Mouse (Mus musculus): Measurements from ENCODE around the gene Kcnj9.

Kcnj9 gene

DNA sequence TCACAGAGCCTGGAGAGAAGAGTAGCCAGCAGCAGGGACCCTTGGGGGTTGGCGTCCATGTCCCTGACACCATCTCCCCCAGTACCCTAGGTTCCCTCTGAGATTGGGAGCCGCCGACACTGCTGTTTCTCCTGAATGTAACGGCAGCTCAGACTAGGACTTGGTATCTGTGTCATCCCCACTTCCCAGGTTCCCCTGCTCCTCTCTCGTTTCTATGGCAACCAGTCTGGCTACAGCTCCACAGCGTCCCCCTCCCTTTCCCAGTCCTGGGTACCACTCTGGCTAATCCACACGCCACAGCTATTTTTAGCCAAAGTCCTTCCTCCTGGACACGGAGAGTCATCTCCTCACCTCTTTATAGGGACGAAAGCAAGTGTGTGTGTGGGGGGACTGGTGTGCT lies at the start of gene Kcnj9:
Gene Kcnj9, minus strand, starts transcription at position 188 of the 400 bp plus-strand sequence.
- in situ Hi-C loops (cut with MboI; ENCODE audit: low pct_unique_long_range_greater_than_20kb in 1 of 2, low sequenced_read_pairs in 2 of 2, unreplicated experiment in 1 of 2): no loop called here

DNA sequence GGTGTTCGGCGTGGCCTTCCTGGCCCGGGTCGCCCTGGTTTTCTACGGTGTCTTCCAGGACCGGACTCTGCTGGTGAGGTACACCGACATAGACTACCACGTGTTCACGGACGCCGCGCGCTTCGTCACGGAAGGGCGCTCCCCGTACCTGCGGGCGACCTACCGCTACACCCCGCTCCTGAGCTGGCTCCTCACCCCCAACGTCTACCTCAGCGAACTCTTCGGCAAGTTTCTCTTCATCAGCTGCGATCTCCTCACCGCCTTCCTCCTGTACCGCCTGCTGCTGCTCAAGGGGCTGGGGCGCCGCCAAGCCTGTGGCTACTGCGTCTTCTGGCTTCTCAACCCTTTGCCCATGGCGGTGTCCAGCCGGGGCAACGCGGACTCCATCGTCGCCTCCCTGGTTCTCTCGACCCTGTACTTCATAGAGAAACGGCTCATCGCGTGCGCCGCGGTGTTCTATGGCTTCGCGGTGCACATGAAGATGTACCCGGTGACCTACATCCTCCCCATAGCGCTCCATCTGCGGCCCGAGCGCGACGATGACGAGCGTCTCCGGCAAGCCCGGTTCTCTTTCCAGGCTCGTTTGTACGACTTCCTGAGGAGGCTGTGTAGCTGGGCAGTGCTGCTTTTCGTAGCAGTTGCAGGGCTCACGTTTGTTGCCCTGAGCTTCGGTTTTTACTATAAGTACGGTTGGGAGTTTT lies 47.8 kb upstream of the Kcnj9 start:
- in situ Hi-C loops (cut with MboI; ENCODE audit: low pct_unique_long_range_greater_than_20kb in 1 of 2, low sequenced_read_pairs in 2 of 2, unreplicated experiment in 1 of 2): no loop called here

DNA sequence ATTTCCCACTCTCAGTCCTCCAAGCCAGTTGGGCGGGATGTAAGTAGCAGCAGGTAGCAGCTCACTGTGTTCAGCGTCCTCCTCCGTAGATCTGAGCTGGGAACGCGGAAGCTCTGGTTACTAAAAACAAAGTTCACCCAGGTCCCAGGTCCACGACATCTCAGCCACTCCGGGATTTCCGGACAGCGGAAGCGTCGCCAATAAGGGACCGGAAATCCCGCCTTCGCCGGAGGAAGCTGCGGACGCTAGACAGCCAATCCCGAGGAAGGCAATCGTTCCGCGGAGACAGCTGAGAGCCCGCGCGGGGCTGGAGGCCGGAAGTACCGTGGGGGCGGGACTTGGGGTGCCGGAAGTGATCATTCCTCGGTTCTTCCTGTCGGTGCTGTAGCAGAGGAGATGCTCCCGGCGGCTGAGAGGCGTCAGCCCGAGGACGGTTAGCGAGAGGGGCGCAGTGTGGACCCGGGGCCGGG lies 47.1 kb upstream of the Kcnj9 start, which contains the start of gene Pigm:
Gene Pigm, plus strand, starts transcription at position 349 of the 470 bp plus-strand sequence.
- in situ Hi-C loops (cut with MboI; ENCODE audit: low pct_unique_long_range_greater_than_20kb in 1 of 2, low sequenced_read_pairs in 2 of 2, unreplicated experiment in 1 of 2): no loop called here

DNA sequence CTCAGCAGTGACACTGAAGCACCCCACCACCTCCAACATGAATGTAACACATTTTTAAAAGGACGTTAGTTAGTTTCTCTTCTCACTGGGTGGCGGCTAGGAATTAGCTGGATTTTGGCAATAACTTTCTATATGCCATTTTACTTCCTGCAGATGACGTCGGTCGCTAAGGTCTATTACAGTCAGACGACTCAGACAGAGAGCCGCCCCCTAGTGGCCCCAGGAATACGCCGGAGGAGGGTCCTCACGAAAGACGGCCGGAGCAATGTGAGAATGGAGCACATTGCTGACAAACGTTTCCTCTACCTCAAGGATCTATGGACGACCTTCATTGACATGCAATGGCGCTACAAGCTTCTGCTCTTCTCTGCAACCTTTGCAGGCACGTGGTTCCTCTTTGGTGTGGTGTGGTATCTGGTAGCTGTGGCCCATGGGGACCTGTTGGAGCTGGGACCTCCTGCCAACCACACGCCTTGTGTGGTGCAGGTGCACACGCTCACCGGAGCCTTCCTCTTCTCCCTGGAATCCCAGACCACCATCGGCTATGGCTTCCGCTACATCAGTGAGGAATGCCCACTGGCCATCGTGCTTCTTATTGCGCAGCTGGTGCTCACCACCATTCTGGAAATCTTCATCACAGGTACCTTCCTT lies 39.8 kb upstream of the Kcnj9 start:
- in situ Hi-C loops (cut with MboI; ENCODE audit: low pct_unique_long_range_greater_than_20kb in 1 of 2, low sequenced_read_pairs in 2 of 2, unreplicated experiment in 1 of 2): no loop called here

DNA sequence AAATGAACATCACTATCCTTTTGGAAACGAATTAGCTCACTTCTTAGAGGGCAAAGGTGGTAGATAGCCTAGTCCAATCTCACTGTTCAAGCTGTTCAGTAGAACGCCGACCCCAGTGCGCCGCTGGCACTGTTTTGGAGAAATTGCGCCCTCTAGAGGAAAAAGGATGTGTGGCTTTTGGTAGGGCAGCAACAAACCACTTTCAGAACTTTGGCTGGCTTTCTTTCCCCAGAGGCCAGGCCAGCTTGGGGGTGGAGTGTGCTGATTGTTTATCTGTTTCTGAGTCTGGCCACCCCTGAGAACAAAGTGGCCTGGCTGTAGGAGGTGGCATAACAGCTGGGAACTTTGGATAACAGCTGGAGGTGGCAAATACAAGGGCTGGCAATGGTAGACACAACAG lies 35.6 kb upstream of the Kcnj9 start:
- in situ Hi-C loops (cut with MboI; ENCODE audit: low pct_unique_long_range_greater_than_20kb in 1 of 2, low sequenced_read_pairs in 2 of 2, unreplicated experiment in 1 of 2): no loop called here

DNA sequence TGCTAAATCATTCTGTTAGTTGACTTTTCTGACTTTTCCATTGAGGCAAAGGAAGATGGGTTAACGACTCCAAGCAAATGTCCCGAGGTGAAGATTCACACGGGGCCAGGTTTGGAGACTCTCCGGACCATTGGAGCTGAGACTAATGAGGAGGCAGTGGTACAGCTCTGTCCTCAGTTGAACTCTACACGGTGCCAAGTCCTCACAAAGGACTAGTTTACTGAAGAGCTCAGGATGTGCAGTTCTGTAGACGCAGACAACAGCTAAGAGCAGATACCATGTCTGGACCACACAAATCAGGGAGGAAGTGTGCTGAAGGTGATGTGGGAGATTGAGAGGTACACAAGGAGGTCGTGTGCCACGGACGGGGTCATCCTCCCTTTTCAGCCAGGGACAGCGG lies 29.2 kb upstream of the Kcnj9 start:
- in situ Hi-C loops (cut with MboI; ENCODE audit: low pct_unique_long_range_greater_than_20kb in 1 of 2, low sequenced_read_pairs in 2 of 2, unreplicated experiment in 1 of 2): no loop called here

DNA sequence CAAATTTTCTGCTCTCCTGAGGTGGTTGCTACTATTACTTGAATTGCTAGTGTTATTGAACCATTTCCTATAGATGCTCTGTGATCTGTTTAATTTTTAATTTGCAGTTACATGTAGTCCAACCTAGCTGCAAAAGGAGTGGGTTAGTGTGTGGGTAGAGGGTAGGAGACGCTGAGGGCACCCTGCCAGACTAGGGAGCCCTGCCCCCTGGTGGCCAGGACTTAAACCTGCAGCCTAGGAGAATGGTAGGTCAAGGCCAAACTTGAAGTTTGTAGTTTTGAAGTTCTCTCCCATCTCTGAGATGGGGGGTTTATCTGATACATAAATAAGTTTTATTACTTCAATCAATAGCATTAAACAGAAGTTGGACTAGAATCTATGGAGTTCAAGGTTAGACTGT lies 28.4 kb upstream of the Kcnj9 start:
- in situ Hi-C loops (cut with MboI; ENCODE audit: low pct_unique_long_range_greater_than_20kb in 1 of 2, low sequenced_read_pairs in 2 of 2, unreplicated experiment in 1 of 2): no loop called here

DNA sequence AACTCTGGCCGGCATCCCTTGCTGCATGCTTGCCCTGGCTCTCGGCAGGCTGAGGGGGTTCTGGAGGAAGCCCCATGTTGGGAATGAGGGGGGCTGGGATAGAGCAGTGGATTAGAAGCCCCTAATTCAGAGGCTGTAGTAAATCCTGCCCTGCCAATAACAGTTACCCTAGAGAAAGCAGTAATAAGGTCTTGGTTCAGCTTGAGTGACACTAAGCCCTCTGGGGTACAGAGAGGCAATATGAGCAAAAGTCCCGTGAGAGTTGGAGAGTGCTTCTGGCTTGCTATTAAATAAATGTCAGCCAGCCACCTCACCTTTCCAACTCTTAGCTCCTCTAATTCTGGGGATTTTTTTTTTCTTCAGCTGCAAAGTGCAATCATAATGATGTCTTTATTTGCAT lies 26.2 kb upstream of the Kcnj9 start:
- in situ Hi-C loops (cut with MboI; ENCODE audit: low pct_unique_long_range_greater_than_20kb in 1 of 2, low sequenced_read_pairs in 2 of 2, unreplicated experiment in 1 of 2): no loop called here

DNA sequence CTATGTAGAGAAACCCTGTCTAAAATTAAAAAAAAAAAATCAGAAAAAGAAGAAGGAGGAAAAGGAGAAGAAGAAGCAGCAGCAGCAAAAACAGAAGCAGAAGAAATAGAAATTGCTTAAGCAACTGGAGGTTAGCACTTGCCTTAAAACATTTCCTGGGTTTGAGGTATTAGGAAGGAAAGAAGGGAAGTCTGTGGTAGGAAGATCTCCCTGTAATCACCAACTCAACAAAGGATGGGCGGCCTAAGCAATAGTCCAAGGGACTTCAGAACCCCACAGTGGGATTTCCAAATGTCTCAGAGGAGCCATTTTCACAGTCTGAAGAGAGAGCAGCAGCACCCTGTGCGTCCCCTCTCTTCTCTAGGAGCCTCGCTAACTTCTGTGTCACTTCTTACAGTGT lies 23.3 kb upstream of the Kcnj9 start:
- in situ Hi-C loops (cut with MboI; ENCODE audit: low pct_unique_long_range_greater_than_20kb in 1 of 2, low sequenced_read_pairs in 2 of 2, unreplicated experiment in 1 of 2): no loop called here

DNA sequence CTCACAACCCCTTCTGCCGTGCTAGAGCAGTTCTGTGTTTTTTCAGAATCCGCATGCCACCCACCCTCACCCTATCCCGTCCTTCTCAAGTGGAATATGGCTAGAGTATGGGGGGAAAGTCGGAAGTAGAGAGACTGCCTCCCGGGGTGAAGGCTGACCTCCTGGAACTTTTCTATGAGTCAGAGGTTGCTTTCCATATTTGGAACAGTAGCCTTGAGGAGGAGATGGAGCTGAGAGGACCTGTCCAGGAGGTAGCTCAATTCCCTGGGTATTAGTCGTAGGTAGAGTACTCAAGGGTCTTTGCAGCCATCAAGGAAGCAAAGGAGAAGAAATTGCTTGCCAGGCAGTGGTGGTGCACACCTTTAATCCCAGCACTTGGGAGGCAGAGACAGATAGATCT lies 22.9 kb upstream of the Kcnj9 start:
- in situ Hi-C loops (cut with MboI; ENCODE audit: low pct_unique_long_range_greater_than_20kb in 1 of 2, low sequenced_read_pairs in 2 of 2, unreplicated experiment in 1 of 2): no loop called here

DNA sequence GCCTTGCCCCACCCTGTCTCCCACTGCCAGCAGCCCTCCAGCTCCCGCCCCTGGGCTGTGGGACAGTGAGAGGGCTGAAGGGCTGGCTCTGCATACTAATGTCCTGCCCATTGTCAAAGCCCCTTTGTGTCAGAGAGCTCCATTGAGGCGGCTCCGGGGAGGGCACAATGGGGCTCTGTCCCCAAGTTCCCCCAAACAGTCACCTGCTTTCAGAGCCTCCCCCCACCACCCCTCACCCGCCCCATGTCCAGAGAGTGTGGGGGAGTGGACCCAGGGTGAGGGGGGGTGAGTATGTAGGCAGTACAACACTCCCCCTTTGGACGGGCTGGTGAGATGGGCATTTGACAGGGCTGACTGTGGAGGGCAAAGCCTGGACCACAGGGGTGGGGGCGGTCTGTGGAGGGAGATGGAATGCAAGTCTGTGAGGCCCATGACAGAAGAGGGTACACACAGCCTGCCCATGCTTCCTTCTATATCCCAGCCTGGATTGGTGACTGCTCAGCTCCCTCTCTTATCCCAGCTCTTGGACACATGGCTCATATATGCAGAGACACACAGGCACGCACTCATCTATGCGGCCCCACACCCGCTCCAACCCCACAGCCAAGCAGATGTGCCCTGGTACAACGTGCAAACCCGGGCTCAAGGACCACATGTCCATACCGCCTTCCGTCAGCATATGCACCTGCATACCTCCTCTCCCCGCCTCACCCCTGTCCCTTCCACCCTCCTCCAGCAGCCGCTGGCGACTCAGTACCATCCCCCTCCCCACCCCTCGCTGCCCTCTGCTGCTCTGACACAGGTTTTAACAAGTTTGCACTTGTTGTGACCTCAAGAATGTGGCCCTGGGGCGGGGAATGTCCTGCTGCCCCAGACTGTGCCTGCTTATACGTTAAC lies 21.0 kb upstream of the Kcnj9 start:
- in situ Hi-C loops (cut with MboI; ENCODE audit: low pct_unique_long_range_greater_than_20kb in 1 of 2, low sequenced_read_pairs in 2 of 2, unreplicated experiment in 1 of 2): no loop called here

DNA sequence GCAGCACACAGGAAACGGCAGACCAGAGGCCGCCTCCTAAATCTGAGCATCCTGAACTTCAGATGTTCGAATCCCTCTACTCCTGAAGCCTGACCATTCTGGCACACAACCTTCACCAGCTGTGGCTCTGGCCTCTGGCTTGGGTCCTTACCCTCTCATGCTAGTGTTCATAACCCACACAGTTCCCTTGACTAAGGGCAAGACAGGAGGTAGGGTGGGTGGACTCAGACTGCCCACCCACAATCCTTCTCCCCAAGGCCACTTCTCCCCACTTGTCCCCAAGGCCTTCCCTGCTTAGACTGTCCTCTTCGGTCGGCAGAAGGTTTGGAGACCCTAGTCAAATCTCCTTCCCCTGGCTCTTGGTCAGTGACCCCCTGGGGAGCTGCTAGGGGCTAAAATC lies 20.4 kb upstream of the Kcnj9 start:
- in situ Hi-C loops (cut with MboI; ENCODE audit: low pct_unique_long_range_greater_than_20kb in 1 of 2, low sequenced_read_pairs in 2 of 2, unreplicated experiment in 1 of 2): no loop called here

DNA sequence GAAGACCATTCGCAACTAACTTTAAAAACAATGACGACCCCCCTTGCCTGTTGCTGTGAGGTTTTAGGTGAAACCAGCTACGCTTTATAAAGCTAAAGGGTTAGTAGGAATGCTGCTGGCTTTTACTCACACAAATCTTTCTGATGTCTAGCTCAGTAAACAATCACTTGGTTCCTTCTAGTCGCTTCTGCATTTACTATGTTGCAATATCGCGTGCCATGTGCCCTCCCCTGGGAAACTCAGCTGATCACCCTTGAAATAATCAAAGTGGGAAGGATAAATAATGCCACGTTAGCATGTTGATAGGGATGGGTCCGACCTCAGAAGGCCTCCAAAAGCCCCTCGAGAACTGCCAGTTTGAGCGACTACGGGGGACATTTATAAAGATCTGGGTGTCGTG lies 18.3 kb upstream of the Kcnj9 start:
- in situ Hi-C loops (cut with MboI; ENCODE audit: low pct_unique_long_range_greater_than_20kb in 1 of 2, low sequenced_read_pairs in 2 of 2, unreplicated experiment in 1 of 2): no loop called here

DNA sequence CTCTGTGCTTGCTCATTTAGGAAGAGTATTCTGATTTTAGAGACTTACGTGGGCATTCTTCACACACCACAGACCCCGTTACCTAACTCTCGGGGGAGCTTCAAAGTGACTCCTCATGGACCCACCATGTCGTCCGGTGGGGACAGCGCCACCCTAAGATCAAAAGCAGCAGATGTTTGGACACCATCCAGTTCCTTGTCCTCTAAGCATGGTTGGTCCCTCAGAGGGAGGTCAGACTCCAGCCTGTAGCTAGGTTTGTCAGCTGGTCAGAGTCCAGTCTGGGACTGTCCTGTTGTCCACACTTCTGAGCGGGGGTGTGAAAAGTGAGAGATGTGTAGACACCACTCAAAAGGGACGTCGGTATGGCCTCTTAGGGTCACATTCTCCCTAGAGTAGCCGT lies 17.6 kb upstream of the Kcnj9 start:
- in situ Hi-C loops (cut with MboI; ENCODE audit: low pct_unique_long_range_greater_than_20kb in 1 of 2, low sequenced_read_pairs in 2 of 2, unreplicated experiment in 1 of 2): no loop called here

DNA sequence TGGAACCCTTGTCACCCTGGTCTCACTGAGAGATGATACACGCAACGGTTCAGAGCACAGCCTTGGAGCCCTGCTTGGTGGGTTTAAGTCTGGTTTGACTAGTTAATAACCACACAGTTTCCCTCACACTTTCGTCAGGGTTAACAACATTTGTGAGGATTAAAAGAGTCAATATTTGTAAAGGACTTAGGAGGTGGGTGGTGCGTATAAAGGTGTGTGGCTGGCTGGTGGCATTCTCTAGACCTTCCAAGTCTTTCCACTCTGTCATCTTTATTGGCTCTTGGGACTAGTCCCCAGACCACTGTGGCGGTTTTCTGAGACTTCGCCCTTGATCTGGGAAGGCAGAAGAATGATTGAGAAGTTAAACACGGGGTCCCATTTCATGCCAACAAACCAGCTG lies 15.7 kb upstream of the Kcnj9 start:
- in situ Hi-C loops (cut with MboI; ENCODE audit: low pct_unique_long_range_greater_than_20kb in 1 of 2, low sequenced_read_pairs in 2 of 2, unreplicated experiment in 1 of 2): no loop called here

DNA sequence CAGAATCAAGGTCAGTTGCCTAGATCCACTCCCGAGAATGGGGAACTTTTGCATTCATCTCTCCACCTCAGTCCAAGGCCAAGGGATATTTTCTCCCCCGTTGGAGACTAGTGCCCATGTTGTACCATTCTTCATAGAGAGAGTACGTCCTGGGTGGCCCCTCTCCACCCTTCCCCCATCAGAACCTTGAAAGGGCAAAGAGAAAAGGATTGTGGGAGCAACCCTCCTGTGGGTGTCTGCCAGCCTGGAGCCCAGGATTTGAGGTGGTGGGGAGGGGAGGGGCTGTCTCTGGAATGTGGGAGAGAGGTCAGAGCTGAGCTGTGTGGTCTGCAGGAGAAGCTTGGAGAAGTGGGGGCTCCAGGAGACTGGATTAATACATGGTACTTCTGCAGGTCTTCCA lies 14.8 kb upstream of the Kcnj9 start:
- in situ Hi-C loops (cut with MboI; ENCODE audit: low pct_unique_long_range_greater_than_20kb in 1 of 2, low sequenced_read_pairs in 2 of 2, unreplicated experiment in 1 of 2): no loop called here

DNA sequence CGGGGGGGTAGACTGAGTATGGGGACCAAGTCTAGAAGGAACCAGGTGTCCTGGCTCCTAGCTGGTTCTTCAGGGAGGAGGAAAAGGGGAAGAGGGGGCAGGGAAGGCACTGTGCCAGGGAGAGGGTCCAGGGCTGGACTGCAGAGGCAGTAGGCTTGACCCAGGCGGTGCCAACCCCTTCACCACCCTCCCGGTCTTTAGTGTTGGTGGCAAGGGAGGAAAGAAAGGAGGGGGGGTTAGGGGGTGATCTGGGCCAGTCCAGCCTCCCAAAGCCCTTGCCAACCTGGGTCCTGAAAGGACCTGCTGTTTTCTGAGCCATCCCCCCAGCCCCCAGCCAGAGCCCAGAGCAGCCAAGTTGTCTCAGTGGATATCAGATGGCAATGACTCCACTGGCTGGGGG lies 13.6 kb upstream of the Kcnj9 start:
- in situ Hi-C loops (cut with MboI; ENCODE audit: low pct_unique_long_range_greater_than_20kb in 1 of 2, low sequenced_read_pairs in 2 of 2, unreplicated experiment in 1 of 2): no loop called here

DNA sequence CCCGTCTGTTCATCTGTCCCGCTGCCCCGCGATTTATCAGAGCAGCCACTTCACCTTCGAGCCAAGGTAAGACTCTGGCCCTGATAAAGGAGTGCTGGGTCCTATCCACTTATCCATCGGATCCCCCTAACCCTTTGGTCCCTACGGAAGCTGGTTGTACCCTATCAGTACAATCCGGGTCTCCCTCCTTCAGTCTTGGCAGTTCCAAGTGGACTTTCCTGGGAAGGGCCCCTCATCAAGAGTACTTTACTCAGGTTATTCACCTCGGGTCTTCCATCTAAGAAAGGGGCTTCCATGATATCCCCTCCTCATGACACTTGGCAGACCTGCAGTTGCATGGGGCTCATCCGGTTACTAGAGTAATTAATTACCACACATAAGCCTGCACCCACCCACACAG lies 12.3 kb upstream of the Kcnj9 start:
- in situ Hi-C loops (cut with MboI; ENCODE audit: low pct_unique_long_range_greater_than_20kb in 1 of 2, low sequenced_read_pairs in 2 of 2, unreplicated experiment in 1 of 2): no loop called here

DNA sequence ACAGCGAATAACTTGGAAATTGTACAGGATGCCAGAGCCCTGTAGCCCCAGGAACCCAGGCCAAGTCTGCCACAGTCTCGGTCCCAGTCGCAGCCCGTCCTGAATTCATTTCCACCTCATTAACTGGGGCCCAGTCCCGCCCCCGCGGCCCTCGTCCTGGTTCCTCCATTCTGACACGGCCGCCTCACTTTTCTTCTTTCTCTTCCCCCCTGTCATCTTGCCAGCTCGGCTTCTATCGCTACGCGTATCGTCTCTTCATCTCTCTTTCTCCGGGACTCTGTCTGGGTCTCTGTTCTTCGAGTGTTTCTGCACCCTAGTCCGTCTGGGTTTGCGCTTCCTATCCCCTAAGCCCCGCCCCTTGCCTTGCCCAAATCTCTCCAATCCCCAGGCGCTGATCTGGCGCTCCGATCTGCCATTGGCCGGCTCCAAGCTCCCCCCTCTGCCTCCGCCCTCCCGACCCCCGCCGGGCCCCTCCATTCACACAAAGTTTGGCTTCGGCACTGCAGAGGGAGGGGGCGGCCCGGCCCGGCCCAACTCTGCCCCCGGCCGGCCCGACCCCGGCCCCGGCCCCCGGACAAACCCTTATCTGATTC lies 11.7 kb upstream of the Kcnj9 start, which contains the start of gene Kcnj10:
Gene Kcnj10, plus strand, starts transcription at position 482 of the 593 bp plus-strand sequence.
- in situ Hi-C loops (cut with MboI; ENCODE audit: low pct_unique_long_range_greater_than_20kb in 1 of 2, low sequenced_read_pairs in 2 of 2, unreplicated experiment in 1 of 2): no loop called here

All from mouse embryonic stem cell (cell line).